Mouse (Mus musculus) spleen, adult 2 months (tissue): ENCODE measurements around the gene Tmem263.

Experiments
- CTCF ChIP-seq: fragments of 200-500 bp; IDR thresholded peaks from 2 replicates; pipeline ENCODE4 v1.5.1; 2011; ENCODE audit warnings: mild to moderate bottlenecking, inconsistent platforms; ENCODE audit not compliant: insufficient read depth, insufficient read length, insufficient replicate concordance; ENCODE audit errors: extremely low read depth
- POLR2A ChIP-seq: fragments of 200-500 bp; IDR thresholded peaks from 2 replicates; pipeline ENCODE4 v1.6.1; 2011; ENCODE audit warnings: low read depth, low read length, inconsistent platforms

- TF ChIP-seq CTCF (no peak), POLR2A (no peak)
Measured at GRCm38 (mm10) chr10:85128453-85128852, 26.0 kb downstream of the Tmem263 start.
